Mouse (Mus musculus): ENCODE measurements around the gene Ppp6r1. TPM values are rescaled to one million over a fixed set of nuclear protein-coding genes. Genes with fewer than 3 reads are reported as not detected.
A peak's percentile ranks its signal among the peaks of the same experiment; 100 is the strongest.

Gene Ppp6r1
- total and polyA plus RNA-seq, 3 experiments, result 89.5 to 167 TPM; not detected in 1

DNA sequence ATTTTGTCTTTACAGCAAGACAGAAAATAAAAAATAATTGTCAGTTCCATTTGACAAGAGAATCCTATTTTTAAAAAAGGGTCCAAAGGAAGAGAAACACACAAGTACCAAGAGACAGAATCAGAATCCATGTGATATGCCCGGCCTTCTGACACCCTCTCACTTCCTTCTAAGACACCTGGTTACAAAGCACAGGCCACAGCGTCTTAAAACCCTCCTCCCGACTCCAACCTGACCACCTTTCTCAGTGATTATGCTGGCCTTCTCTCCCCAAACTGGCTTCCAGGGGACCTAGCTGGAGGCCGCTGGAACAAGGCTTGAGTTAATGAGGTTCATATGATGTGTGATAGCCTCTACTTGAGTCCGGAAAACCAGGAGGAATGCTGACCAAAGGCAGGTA is 5.5 kb downstream of the Ppp6r1 start:
- DNase-seq (ENCODE audit: low read depth, low spot score), result no peak
- H3K36me3 ChIP-seq (ENCODE audit: control insufficient read depth in 1 of 2, insufficient read depth in 2 of 2, low read length in 2 of 2), result peaks cover 12 to 54% of the 10 kb centered on the region in 2 experiments
- H3K9me3 ChIP-seq (replicated peaks; ENCODE audit: insufficient read depth, low read length), result no peaks in the 10 kb centered on the region
- peaks cover 36 to 42% of the 10 kb centered on the region in 2 experiments for H3K4me1 ChIP-seq (ENCODE audit: control insufficient read depth in 1 of 2, insufficient read depth in 2 of 2, low read length in 2 of 2)
- TF ChIP-seq POLR2AphosphoS2 (IDR thresholded peaks at IDR 0.05; ENCODE audit: low read length), result no peak
- TF ChIP-seq ZKSCAN1 (IDR thresholded peaks at IDR 0.05; ENCODE audit: low read depth, low read length), result 0 out of 2 replicates have a peak, but pooled peaks have one; percentile 6
- TF ChIP-seq MXI1 (IDR thresholded peaks at IDR 0.05; ENCODE audit: low read depth, low read length), result peak; percentile 26; the same call in 1 of the 2 replicates
- no peaks in the 10 kb centered on the region for H3K27me3 ChIP-seq (ENCODE audit: control insufficient read depth in 1 of 2, insufficient read depth in 2 of 2, low read length in 2 of 2)
- peak overlapping the region; percentile 70 for H3K9ac ChIP-seq (ENCODE audit: control insufficient read depth, low read depth, low read length, poor library complexity, severe bottlenecking)
- H3K79me2 ChIP-seq (ENCODE audit: control insufficient read depth, insufficient read depth, low read length, poor library complexity), result peaks cover 74% of the 10 kb centered on the region
- H3K27ac ChIP-seq (ENCODE audit: control insufficient read depth, low read depth, low read length), result peak overlapping the region; percentile 96
- peak overlapping the region; percentile 41 for H3K4me3 ChIP-seq (ENCODE audit: control insufficient read depth in 1 of 2, insufficient read depth in 1 of 2, low read depth in 2 of 2, low read length in 2 of 2)

DNA sequence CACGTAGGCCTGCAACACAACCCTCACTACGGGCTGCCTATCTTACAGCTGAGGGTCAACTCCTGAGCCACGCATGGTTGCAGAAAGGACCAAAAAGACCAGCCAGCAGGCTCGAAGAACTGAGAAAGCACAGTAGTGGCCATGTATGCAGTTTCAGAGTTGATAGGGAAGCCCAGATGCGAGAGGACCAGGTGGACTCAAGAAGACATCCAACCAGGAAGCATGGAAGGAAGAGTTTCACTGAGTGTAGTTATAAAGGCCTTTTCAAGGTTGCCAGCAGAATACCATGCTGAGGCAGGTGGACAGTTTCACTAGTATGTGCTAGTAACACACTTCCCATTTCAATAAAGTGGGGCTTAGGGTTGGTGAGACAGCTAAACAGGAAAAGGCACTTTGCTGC is 6.1 kb downstream of the Ppp6r1 start:
- Histone ChIP-seq H3K79me2 (ENCODE audit: control insufficient read depth, insufficient read depth, low read length, poor library complexity) (peaks cover 73% of the 10 kb centered on the region), H3K36me3 (ENCODE audit: control insufficient read depth in 1 of 2, insufficient read depth in 2 of 2, low read length in 2 of 2) (peaks cover 12 to 58% of the 10 kb centered on the region in 2 experiments), H3K4me1 (ENCODE audit: control insufficient read depth in 1 of 2, insufficient read depth in 2 of 2, low read length in 2 of 2) (peaks cover 36 to 48% of the 10 kb centered on the region in 2 experiments), H3K9me3 (replicated peaks; ENCODE audit: insufficient read depth, low read length) (no peaks in the 10 kb centered on the region), H3K4me3 (ENCODE audit: control insufficient read depth in 1 of 2, insufficient read depth in 1 of 2, low read depth in 2 of 2, low read length in 2 of 2) (no peak overlapping the region), H3K27me3 (ENCODE audit: control insufficient read depth in 1 of 2, insufficient read depth in 2 of 2, low read length in 2 of 2) (no peaks in the 10 kb centered on the region), H3K9ac (ENCODE audit: control insufficient read depth, low read depth, low read length, poor library complexity, severe bottlenecking) (peak overlapping the region; percentile 70; the same call in 1 of the 2 replicates), H3K27ac (ENCODE audit: control insufficient read depth, low read depth, low read length) (peak overlapping the region; percentile 96; the same call in 1 of the 2 replicates)
- DNase-seq (ENCODE audit: low read depth, low spot score), result no peak
- TF ChIP-seq KAT2A (conservative IDR thresholded peaks at IDR 0.05; ENCODE audit: low read depth, low read length) (no peak), TAL1 (IDR thresholded peaks at IDR 0.05; ENCODE audit: low read length) (no peak), SMC3 (IDR thresholded peaks at IDR 0.05; ENCODE audit: low read depth, low read length) (no peak), MAZ (IDR thresholded peaks at IDR 0.05; ENCODE audit: low read depth, low read length) (no peak), ZKSCAN1 (IDR thresholded peaks at IDR 0.05; ENCODE audit: low read depth, low read length) (no peak), RCOR1 (IDR thresholded peaks at IDR 0.05; ENCODE audit: low read depth, low read length) (no peak), ELF1 (IDR thresholded peaks at IDR 0.05; ENCODE audit: low read depth, low read length) (no peak)

GRCm38 (mm10) chr7:4651581-4651980 is 7.2 kb downstream of the Ppp6r1 start:
- no peak overlapping the region for H3K9ac ChIP-seq (ENCODE audit: control insufficient read depth, low read depth, low read length, poor library complexity, severe bottlenecking)
- H3K27me3 ChIP-seq (ENCODE audit: control insufficient read depth in 1 of 2, insufficient read depth in 2 of 2, low read length in 2 of 2), result no peaks in the 10 kb centered on the region
- H3K36me3 ChIP-seq (ENCODE audit: control insufficient read depth in 1 of 2, insufficient read depth in 2 of 2, low read length in 2 of 2), result peaks cover 12 to 52% of the 10 kb centered on the region in 2 experiments
- TF ChIP-seq USF2 (IDR thresholded peaks at IDR 0.05; ENCODE audit: borderline replicate concordance in 1 of 2, insufficient read depth in 1 of 2, low read depth in 1 of 2, low read length in 2 of 2), result no peak
- no peaks in the 10 kb centered on the region for H3K9me3 ChIP-seq (replicated peaks; ENCODE audit: insufficient read depth, low read length)
- DNase-seq (ENCODE audit: low read depth, low spot score), result no peak
- no peak overlapping the region for H3K27ac ChIP-seq (ENCODE audit: control insufficient read depth, low read depth, low read length)
- H3K4me3 ChIP-seq (ENCODE audit: control insufficient read depth in 1 of 2, insufficient read depth in 1 of 2, low read depth in 2 of 2, low read length in 2 of 2), result no peak overlapping the region
- H3K4me1 ChIP-seq (ENCODE audit: control insufficient read depth in 1 of 2, insufficient read depth in 2 of 2, low read length in 2 of 2), result peaks cover 36 to 42% of the 10 kb centered on the region in 2 experiments
- peaks cover 68% of the 10 kb centered on the region for H3K79me2 ChIP-seq (ENCODE audit: control insufficient read depth, insufficient read depth, low read length, poor library complexity)

All from MEL (cell line).